Comparison of ENCODE assay signal across 13 mouse cellular contexts in the genomic region with DNA sequence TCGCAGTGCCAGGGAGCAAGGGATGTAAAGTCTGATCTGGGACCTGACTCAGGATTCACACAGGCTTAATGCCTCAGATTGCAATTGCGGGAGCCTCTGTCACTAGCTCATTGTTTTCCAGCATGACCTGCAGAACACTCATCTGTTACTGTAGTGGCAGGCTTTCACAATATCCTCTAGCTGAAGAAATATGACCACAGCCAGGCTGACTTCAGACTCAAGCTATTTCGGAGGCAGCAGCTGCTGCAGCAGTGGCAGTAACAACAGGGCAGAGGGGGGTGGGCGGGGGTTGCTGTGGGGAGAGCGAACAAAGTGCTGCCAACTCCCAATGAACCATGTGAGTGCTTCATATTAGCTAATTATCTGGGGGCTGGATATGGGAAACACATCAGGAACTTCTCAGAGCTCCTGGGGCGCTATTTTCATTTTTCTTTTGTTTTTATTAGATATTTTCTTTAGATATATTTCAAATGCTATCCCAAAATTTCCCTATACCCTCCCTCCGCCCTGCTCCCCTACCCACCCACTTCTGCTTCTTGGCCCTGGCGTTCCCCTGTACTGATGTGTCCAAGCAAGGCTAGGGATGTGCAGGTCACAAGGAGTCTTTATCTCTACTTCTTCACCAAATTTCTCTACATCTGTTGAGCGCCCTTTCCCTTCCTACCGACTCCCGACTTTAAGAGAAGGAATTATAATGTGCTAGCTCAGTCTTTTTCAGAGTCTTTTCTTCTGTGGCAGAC.
A peak's percentile ranks its signal among the peaks of the same experiment; 100 is the strongest.
DNase-seq lines count a peak whose midpoint lies in the region; ATAC-seq and TF ChIP-seq lines count a peak whose summit lies in the region.
"Had no signal": no experiment of that assay in that cellular context is flagged by ENCODE, and none has a peak within 500 bp of the region (broad histone marks: within the 10 kb centered on the region; RNA-seq: fewer than 3 reads in every experiment).

No protein-coding gene starts in this region.

- WGBS in embryonic facial prominence, embryonic 14.5 days: 44% methylated on average over 11 of the region's 11 CpGs
- WGBS in embryonic facial prominence, embryonic 10.5 days: 57% methylated on average over 11 of the region's 11 CpGs
- WGBS in lung, postnatal 0 days: 44% methylated on average over 11 of the region's 11 CpGs
- 45% methylated on average over 11 of the region's 11 CpGs for WGBS in stomach, postnatal 0 days
- WGBS in forebrain, postnatal 0 days: 56% methylated on average over 11 of the region's 11 CpGs

- H3K4me2 ChIP-seq in embryonic facial prominence, embryonic 14.5 days (ENCODE audit: low read depth, low read length): no peak overlapping the region
- peak overlapping the region; percentile 19; the same call in 1 of the 2 replicates for H3K4me2 ChIP-seq in lung, postnatal 0 days (replicated peaks; ENCODE audit: low read depth, low read length)
- no peak overlapping the region for H3K4me2 ChIP-seq in stomach, postnatal 0 days (replicated peaks; ENCODE audit: low read depth)
- H3K4me2 ChIP-seq in forebrain, postnatal 0 days (ENCODE audit: low read depth): no peak overlapping the region
- H3K4me2 ChIP-seq: embryonic facial prominence, embryonic 13.5 days; hindbrain, embryonic 15.5 days had no signal

- TF ChIP-seq CTCF in lung, postnatal 0 days (IDR thresholded peaks at IDR 0.05): no peak
- no peak for TF ChIP-seq CTCF in layer of hippocampus, adult 2 months (conservative IDR thresholded peaks at IDR 0.05)
- no peak for TF ChIP-seq CTCF in stomach, postnatal 0 days (IDR thresholded peaks at IDR 0.05; ENCODE audit: low read depth)
- TF ChIP-seq CTCF in forebrain, postnatal 0 days (IDR thresholded peaks at IDR 0.05; ENCODE audit: low read depth): no peak

- H3K36me3 ChIP-seq in embryonic facial prominence, embryonic 14.5 days (ENCODE audit: control insufficient read depth, insufficient read depth, low read length): no peaks in the 10 kb centered on the region
- H3K36me3 ChIP-seq in embryonic facial prominence, embryonic 10.5 days (replicated peaks): no peaks in the 10 kb centered on the region
- H3K36me3 ChIP-seq in lung, postnatal 0 days (ENCODE audit: insufficient read depth, low read length): no peaks in the 10 kb centered on the region
- no peaks in the 10 kb centered on the region for H3K36me3 ChIP-seq in stomach, postnatal 0 days (ENCODE audit: control insufficient read depth, insufficient read depth, low read length)
- no peaks in the 10 kb centered on the region for H3K36me3 ChIP-seq in forebrain, postnatal 0 days (ENCODE audit: insufficient read depth)
- H3K36me3 ChIP-seq: embryonic facial prominence, embryonic 13.5 days; hindbrain, embryonic 15.5 days had no signal

- H3K27me3 ChIP-seq in embryonic facial prominence, embryonic 14.5 days (replicated peaks; ENCODE audit: control insufficient read depth, insufficient read depth, low read length): no peaks in the 10 kb centered on the region
- no peaks in the 10 kb centered on the region for H3K27me3 ChIP-seq in embryonic facial prominence, embryonic 10.5 days (replicated peaks; ENCODE audit: low read depth, poor library complexity, severe bottlenecking)
- H3K27me3 ChIP-seq in lung, postnatal 0 days (replicated peaks; ENCODE audit: insufficient read depth, low read length): no peaks in the 10 kb centered on the region
- H3K27me3 ChIP-seq in stomach, postnatal 0 days (ENCODE audit: control insufficient read depth, insufficient read depth, low read length): no peaks in the 10 kb centered on the region
- no peaks in the 10 kb centered on the region for H3K27me3 ChIP-seq in forebrain, postnatal 0 days (ENCODE audit: insufficient read depth, low read length)
- H3K27me3 ChIP-seq: embryonic facial prominence, embryonic 13.5 days; hindbrain, embryonic 15.5 days had no signal

- H3K27ac ChIP-seq in embryonic facial prominence, embryonic 14.5 days (replicated peaks; ENCODE audit: low read depth, low read length): no peak overlapping the region
- no peak overlapping the region for H3K27ac ChIP-seq in embryonic facial prominence, embryonic 10.5 days (replicated peaks)
- no peak overlapping the region for H3K27ac ChIP-seq in lung, postnatal 0 days (ENCODE audit: low read length)
- H3K27ac ChIP-seq in layer of hippocampus, adult 2 months: no peak overlapping the region
- no peak overlapping the region for H3K27ac ChIP-seq in stomach, postnatal 0 days (replicated peaks)
- H3K27ac ChIP-seq in forebrain, postnatal 0 days (ENCODE audit: low read depth, low read length): no peak overlapping the region
- H3K27ac ChIP-seq: embryonic facial prominence, embryonic 13.5 days; hindbrain, embryonic 15.5 days; left cerebral cortex, adult 2 months had no signal

- no peak overlapping the region for H3K9ac ChIP-seq in embryonic facial prominence, embryonic 14.5 days (ENCODE audit: low read depth, low read length)
- no peak overlapping the region for H3K9ac ChIP-seq in lung, postnatal 0 days (replicated peaks; ENCODE audit: low read depth)
- H3K9ac ChIP-seq in stomach, postnatal 0 days (ENCODE audit: low read length): no peak overlapping the region
- no peak overlapping the region for H3K9ac ChIP-seq in forebrain, postnatal 0 days
- H3K9ac ChIP-seq: embryonic facial prominence, embryonic 13.5 days; hindbrain, embryonic 15.5 days had no signal

- ATAC-seq in embryonic facial prominence, embryonic 14.5 days (ENCODE audit: low read depth): peak; percentile 89
- ATAC-seq in lung, postnatal 0 days: peak; percentile 76
- no peak; the same call in 1 of the 2 replicates for ATAC-seq in stomach, postnatal 0 days (ENCODE audit: low FRiP score, low TSS enrichment)
- ATAC-seq in forebrain, postnatal 0 days: no peak; the same call in 1 of the 2 replicates
- ATAC-seq: CD4-positive, CD25-positive, alpha-beta regulatory T cell, adult 4 months had no signal

- H3K4me1 ChIP-seq in embryonic facial prominence, embryonic 14.5 days (ENCODE audit: control insufficient read depth, insufficient read depth, low read length): no peaks in the 10 kb centered on the region; the same call in 1 of the 2 replicates
- 0 out of 2 replicates have a peak, but pooled peaks cover 3% of the 10 kb centered on the region for H3K4me1 ChIP-seq in embryonic facial prominence, embryonic 10.5 days
- H3K4me1 ChIP-seq in lung, postnatal 0 days (ENCODE audit: insufficient read depth, low read depth, low read length): no peaks in the 10 kb centered on the region
- H3K4me1 ChIP-seq in stomach, postnatal 0 days (replicated peaks; ENCODE audit: control insufficient read depth, insufficient read depth): no peaks in the 10 kb centered on the region
- H3K4me1 ChIP-seq in forebrain, postnatal 0 days (ENCODE audit: insufficient read depth): no peaks in the 10 kb centered on the region
- H3K4me1 ChIP-seq: hindbrain, embryonic 15.5 days had no signal

- peak; percentile 75 for DNase-seq in embryonic facial prominence, embryonic 14.5 days (ENCODE audit: low spot score)
- no peak for DNase-seq in embryonic facial prominence, embryonic 10.5 days (ENCODE audit: low spot score)
- DNase-seq in 3T3-L1 (ENCODE audit: low read depth, low spot score): peak; percentile 80
- DNase-seq in fat pad, adult 2 months (ENCODE audit: extremely low read depth, low read depth, low spot score): peak; percentile 49
- DNase-seq in lung, postnatal 0 days (ENCODE audit: low spot score): peak; percentile 80
- DNase-seq in layer of hippocampus, adult 2 months (ENCODE audit: low spot score in 2 of 2): no peak
- no peak for DNase-seq in stomach, postnatal 0 days (ENCODE audit: low spot score)
- DNase-seq in forebrain, postnatal 0 days: no peak
- DNase-seq: spleen, adult 18-20 months had no signal

- no peak overlapping the region for H3K4me3 ChIP-seq in embryonic facial prominence, embryonic 14.5 days (ENCODE audit: low read depth, low read length)
- H3K4me3 ChIP-seq in embryonic facial prominence, embryonic 10.5 days: no peak overlapping the region
- H3K4me3 ChIP-seq in lung, postnatal 0 days (ENCODE audit: low read depth, low read length): no peak overlapping the region
- H3K4me3 ChIP-seq in layer of hippocampus, adult 2 months: no peak overlapping the region
- H3K4me3 ChIP-seq in stomach, postnatal 0 days (ENCODE audit: low read depth, low read length): no peak overlapping the region
- H3K4me3 ChIP-seq in forebrain, postnatal 0 days (ENCODE audit: low read depth, low read length): no peak overlapping the region
- H3K4me3 ChIP-seq: embryonic facial prominence, embryonic 13.5 days; hindbrain, embryonic 15.5 days; left cerebral cortex, adult 2 months had no signal

- no peaks in the 10 kb centered on the region for H3K9me3 ChIP-seq in embryonic facial prominence, embryonic 14.5 days (ENCODE audit: control insufficient read depth, low read length)
- no peaks in the 10 kb centered on the region for H3K9me3 ChIP-seq in embryonic facial prominence, embryonic 10.5 days
- no peaks in the 10 kb centered on the region for H3K9me3 ChIP-seq in lung, postnatal 0 days (ENCODE audit: low read length)
- H3K9me3 ChIP-seq in stomach, postnatal 0 days (ENCODE audit: control insufficient read depth, low read length): no peaks in the 10 kb centered on the region
- no peaks in the 10 kb centered on the region for H3K9me3 ChIP-seq in forebrain, postnatal 0 days (ENCODE audit: low read length)
- H3K9me3 ChIP-seq: embryonic facial prominence, embryonic 13.5 days; hindbrain, embryonic 15.5 days had no signal

- TF ChIP-seq EP300 in lung, postnatal 0 days (IDR thresholded peaks at IDR 0.05): no peak
- TF ChIP-seq EP300 in stomach, postnatal 0 days (optimal IDR thresholded peaks at IDR 0.05): no peak

Comparison
In these comparisons a context has a peak if more than half of its experiments do, and no peak if none do; other contexts are left out.
1. DNase-seq: peak in embryonic facial prominence, embryonic 14.5 days (single experiment), 3T3-L1 (single experiment), fat pad, adult 2 months (single experiment) and lung, postnatal 0 days (single experiment); none in embryonic facial prominence, embryonic 10.5 days (single experiment), layer of hippocampus, adult 2 months (0 of 2), stomach, postnatal 0 days (single experiment) and forebrain, postnatal 0 days (single experiment).
2. ATAC-seq: peak in embryonic facial prominence, embryonic 14.5 days (single experiment) and lung, postnatal 0 days (single experiment); none in stomach, postnatal 0 days (single experiment) and forebrain, postnatal 0 days (single experiment).